Mouse (Mus musculus): ENCODE results near the gene Iqcf4. TPM values are rescaled to one million over a fixed set of nuclear protein-coding genes. Genes with fewer than 3 reads are reported as not detected.

Gene Iqcf4
- polyA plus RNA-seq, 1 experiment from 2014 or later, result not detected

Other genes starting within 250 kb of the Iqcf4 start
- gene Dusp7, start 202.4 kb downstream of the Iqcf4 start, polyA plus RNA-seq (2016; fragmentation: Nextera tagmentation; extraction: Ambion mirVana), result 14.5 and 14.9 TPM in 2 replicates
- gene Rpl29, start 141.5 kb downstream of the Iqcf4 start, polyA plus RNA-seq (2016; fragmentation: Nextera tagmentation; extraction: Ambion mirVana), result 716 and 732 TPM in 2 replicates
- 30.1 and 30.5 TPM in 2 replicates for gene Acy1, start 132.7 kb downstream of the Iqcf4 start, polyA plus RNA-seq (2016; fragmentation: Nextera tagmentation; extraction: Ambion mirVana)
- 4.2 and 4.7 TPM in 2 replicates for gene Abhd14b, start 123.5 kb downstream of the Iqcf4 start, polyA plus RNA-seq (2016; fragmentation: Nextera tagmentation; extraction: Ambion mirVana)
- gene Abhd14a, start 123.3 kb downstream of the Iqcf4 start, polyA plus RNA-seq (2016; fragmentation: Nextera tagmentation; extraction: Ambion mirVana), result 34.1 and 36.5 TPM in 2 replicates
- gene Pcbp4, start 117.7 kb downstream of the Iqcf4 start, polyA plus RNA-seq (2016; fragmentation: Nextera tagmentation; extraction: Ambion mirVana), result 343 and 348 TPM in 2 replicates
- gene Gpr62, start 105.1 kb downstream of the Iqcf4 start, polyA plus RNA-seq (2016; fragmentation: Nextera tagmentation; extraction: Ambion mirVana), result 0.71 and 0.79 TPM in 2 replicates
- gene Rrp9, start 95.0 kb downstream of the Iqcf4 start, polyA plus RNA-seq (2016; fragmentation: Nextera tagmentation; extraction: Ambion mirVana), result 47.1 and 51.4 TPM in 2 replicates
- gene Parp3, start 94.0 kb downstream of the Iqcf4 start, polyA plus RNA-seq (2016; fragmentation: Nextera tagmentation; extraction: Ambion mirVana), result 1.0 and 1.8 TPM in 2 replicates
- gene Iqcf1, start 71.0 kb downstream of the Iqcf4 start, polyA plus RNA-seq (2016; fragmentation: Nextera tagmentation; extraction: Ambion mirVana), result not detected in 2 replicates
- gene Iqcf5, start 56.4 kb downstream of the Iqcf4 start, polyA plus RNA-seq (2016; fragmentation: Nextera tagmentation; extraction: Ambion mirVana), result not detected in 2 replicates
- gene Iqcf3, start 9.4 kb downstream of the Iqcf4 start, polyA plus RNA-seq (2016; fragmentation: Nextera tagmentation; extraction: Ambion mirVana), result not detected in 2 replicates
- gene Iqcf6, start 55.6 kb upstream of the Iqcf4 start, polyA plus RNA-seq (2016; fragmentation: Nextera tagmentation; extraction: Ambion mirVana), result not detected in 2 replicates
- 9.6 and 10.0 TPM in 2 replicates for gene Grm2, start 85.1 kb upstream of the Iqcf4 start, polyA plus RNA-seq (2016; fragmentation: Nextera tagmentation; extraction: Ambion mirVana)
- gene Tex264, start 114.9 kb upstream of the Iqcf4 start, polyA plus RNA-seq (2016; fragmentation: Nextera tagmentation; extraction: Ambion mirVana), result 26.3 and 30.3 TPM in 2 replicates
- gene Rad54l2, start 218.2 kb upstream of the Iqcf4 start, polyA plus RNA-seq (2016; fragmentation: Nextera tagmentation; extraction: Ambion mirVana), result 10.4 and 11.4 TPM in 2 replicates

All from midbrain, embryonic 12.5 days (tissue).